Mouse (Mus musculus) urinary bladder, postnatal 10 days (tissue): Measurements from ENCODE around the gene Camsap2.

Experiments
- DNase-seq: peaks from one replicate; pipeline ENCODE4 v3.0.0; 2022; ENCODE audit warnings: low spot score

Camsap2 gene

GRCm38 (mm10) chr1:136222386-136222785 lies 123.5 kb downstream of the Camsap2 start:
- no peak for DNase-seq

- DNase-seq, result no peak
Observed at GRCm38 (mm10) chr1:136220037-136220871, 125.7 kb downstream of the Camsap2 start.
